Mouse (Mus musculus): ENCODE data around the gene Ube4a. TPM values are rescaled to one million over a fixed set of nuclear protein-coding genes. Genes with fewer than 3 reads are reported as not detected.

Ube4a gene
- polyA plus RNA-seq, 1 experiment from 2014 or later = 15.1 TPM

GRCm38 (mm10) chr9:44891210-44891609, 74.2 kb downstream of the Ube4a start:
- Histone ChIP-seq H3K27me3 (replicated peaks) (peaks cover 7% of the 10 kb centered on the region; the same call in 1 of the 2 replicates), H3K27ac (no peak overlapping the region), H3K4me1 (peaks cover 19% of the 10 kb centered on the region), H3K4me2 (no peak overlapping the region), H3K4me3 (no peak overlapping the region), H3K36me3 (no peaks in the 10 kb centered on the region), H3K9ac (no peak overlapping the region), H3K9me3 (replicated peaks) (no peaks in the 10 kb centered on the region)
- ATAC-seq = no peak
- WGBS (ENCODE audit: insufficient replicate concordance) = 82% methylated on average over 6 of the region's 6 CpGs

GRCm38 (mm10) chr9:44890122-44890521, 75.3 kb downstream of the Ube4a start:
- Histone ChIP-seq H3K36me3 (no peaks in the 10 kb centered on the region), H3K9ac (no peak overlapping the region), H3K4me1 (peaks cover 19% of the 10 kb centered on the region), H3K4me3 (no peak overlapping the region), H3K27me3 (replicated peaks) (peaks cover 16% of the 10 kb centered on the region; the same call in 1 of the 2 replicates), H3K27ac (no peak overlapping the region), H3K4me2 (no peak overlapping the region), H3K9me3 (replicated peaks) (no peaks in the 10 kb centered on the region)
- 31% methylated on average over 2 of the region's 2 CpGs for WGBS (ENCODE audit: insufficient replicate concordance)
- no peak for ATAC-seq

DNA sequence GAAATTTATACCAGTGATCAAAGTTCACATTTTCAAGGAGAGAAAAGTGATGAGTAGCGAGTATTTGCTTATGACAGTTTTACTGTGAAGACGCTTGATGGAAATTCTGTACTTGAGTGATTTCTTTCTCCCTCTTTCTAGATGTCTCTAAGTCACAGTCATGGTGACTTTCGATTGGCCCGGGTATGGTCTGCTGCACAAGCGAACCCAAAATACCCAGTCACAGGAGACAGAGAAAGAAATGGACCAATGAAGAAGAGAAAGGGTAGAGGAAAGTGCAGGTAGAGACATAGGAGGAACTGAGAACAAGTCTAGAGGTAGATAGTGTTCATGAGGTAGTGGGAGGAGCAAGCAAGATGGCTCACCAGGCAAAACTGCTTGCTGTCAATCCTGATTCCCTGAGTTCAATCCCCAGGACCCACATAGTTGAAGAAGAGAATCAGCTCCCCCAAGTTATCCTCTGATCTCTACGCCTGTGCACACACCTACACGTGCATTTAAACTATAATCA, 77.2 kb downstream of the Ube4a start:
- Histone ChIP-seq H3K4me1 (peaks cover 17% of the 10 kb centered on the region), H3K36me3 (no peaks in the 10 kb centered on the region), H3K4me2 (no peak overlapping the region), H3K4me3 (no peak overlapping the region), H3K9ac (no peak overlapping the region), H3K27ac (no peak overlapping the region), H3K27me3 (replicated peaks) (peaks cover 29% of the 10 kb centered on the region), H3K9me3 (replicated peaks) (no peaks in the 10 kb centered on the region)
- WGBS (ENCODE audit: insufficient replicate concordance) = 77% methylated on average over 7 of the region's 7 CpGs
- ATAC-seq = no peak

DNA sequence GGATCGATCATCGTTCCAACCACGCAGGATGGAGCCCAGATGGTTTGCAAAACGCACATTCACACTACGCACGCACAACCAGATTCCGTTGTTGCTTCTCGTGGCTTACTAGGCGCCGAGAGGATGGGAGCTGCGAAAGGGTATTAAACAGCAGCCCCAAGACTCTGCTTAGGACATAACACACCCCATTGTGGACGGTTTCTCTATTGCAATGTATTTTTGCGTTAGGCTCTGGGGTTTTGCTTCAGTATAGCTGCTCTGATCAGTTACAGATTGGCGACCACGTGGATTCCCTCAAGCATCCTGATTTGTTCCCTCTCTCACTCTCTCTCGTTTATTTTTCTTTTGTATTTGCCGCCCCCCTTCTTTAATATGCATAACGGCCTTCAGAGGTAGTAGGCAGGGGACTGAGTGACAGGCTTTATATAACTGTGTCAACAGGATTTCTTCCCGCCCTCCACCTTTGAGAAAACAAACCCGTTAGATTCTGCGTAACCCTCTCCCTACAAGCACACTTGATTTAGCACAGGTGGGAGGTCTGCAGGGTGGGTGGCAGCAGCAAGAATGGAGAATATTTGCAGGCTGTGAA, 82.3 kb downstream of the Ube4a start:
- peak overlapping the region; percentile 83 for H3K9ac ChIP-seq
- peak overlapping the region; percentile 96 for H3K4me3 ChIP-seq
- peaks cover 31% of the 10 kb centered on the region for H3K27me3 ChIP-seq (replicated peaks)
- ATAC-seq = no peak
- H3K36me3 ChIP-seq = peaks cover 3% of the 10 kb centered on the region
- peak overlapping the region; percentile 99 for H3K4me2 ChIP-seq
- WGBS (ENCODE audit: insufficient replicate concordance) = 3% methylated on average over 21 of the region's 21 CpGs
- no peaks in the 10 kb centered on the region for H3K9me3 ChIP-seq (replicated peaks)
- H3K27ac ChIP-seq = no peak overlapping the region; the same call in 1 of the 2 replicates
- peaks cover 41% of the 10 kb centered on the region for H3K4me1 ChIP-seq

- WGBS (ENCODE audit: insufficient replicate concordance) = under 1% methylated on average over 26 of the region's 27 CpGs
- Histone ChIP-seq H3K4me1 (peaks cover 46% of the 10 kb centered on the region), H3K9ac (peak overlapping the region; percentile 83), H3K4me2 (peak overlapping the region; percentile 99), H3K27ac (peak overlapping the region; percentile 91; the same call in 1 of the 2 replicates), H3K27me3 (replicated peaks) (peaks cover 31% of the 10 kb centered on the region), H3K36me3 (peaks cover 8% of the 10 kb centered on the region), H3K9me3 (replicated peaks) (no peaks in the 10 kb centered on the region), H3K4me3 (peak overlapping the region; percentile 96)
- ATAC-seq = peak; percentile 30; the same call in 1 of the 2 replicates
Measured at GRCm38 (mm10) chr9:44882436-44882980, 82.9 kb downstream of the Ube4a start.

DNA sequence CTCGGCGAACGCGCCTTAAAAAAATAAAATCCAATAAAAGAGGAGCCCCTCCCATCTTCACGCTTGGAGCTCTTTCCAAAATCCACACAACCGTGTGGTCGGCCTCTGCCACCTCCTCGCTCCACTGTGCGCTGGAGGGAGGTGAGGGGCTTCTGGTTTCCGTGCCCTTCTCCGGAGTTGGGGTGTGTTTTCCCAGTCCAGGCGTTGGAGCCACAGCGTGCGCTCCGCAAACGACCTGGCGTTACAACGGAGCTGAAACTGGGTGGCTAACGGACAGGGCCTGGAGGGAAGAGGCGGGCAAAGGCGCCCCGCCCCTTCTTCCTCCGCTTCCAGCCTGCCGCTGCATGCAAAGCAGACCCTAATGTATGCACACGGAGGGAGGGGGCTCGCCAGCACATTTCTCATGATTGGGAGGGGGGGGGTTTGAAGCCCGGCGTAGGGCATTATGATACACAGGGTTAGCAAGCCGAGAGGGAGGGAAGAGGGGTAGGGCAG, 83.4 kb downstream of the Ube4a start:
- Histone ChIP-seq H3K9ac (peak overlapping the region; percentile 83), H3K4me2 (peak overlapping the region; percentile 99), H3K27ac (peak overlapping the region; percentile 91), H3K4me1 (peaks cover 52% of the 10 kb centered on the region), H3K36me3 (peaks cover 13% of the 10 kb centered on the region), H3K9me3 (replicated peaks) (no peaks in the 10 kb centered on the region), H3K27me3 (replicated peaks) (peaks cover 29% of the 10 kb centered on the region), H3K4me3 (peak overlapping the region; percentile 96)
- ATAC-seq = peak; percentile 54
- WGBS (ENCODE audit: insufficient replicate concordance) = under 1% methylated on average over 29 of the region's 29 CpGs

DNA sequence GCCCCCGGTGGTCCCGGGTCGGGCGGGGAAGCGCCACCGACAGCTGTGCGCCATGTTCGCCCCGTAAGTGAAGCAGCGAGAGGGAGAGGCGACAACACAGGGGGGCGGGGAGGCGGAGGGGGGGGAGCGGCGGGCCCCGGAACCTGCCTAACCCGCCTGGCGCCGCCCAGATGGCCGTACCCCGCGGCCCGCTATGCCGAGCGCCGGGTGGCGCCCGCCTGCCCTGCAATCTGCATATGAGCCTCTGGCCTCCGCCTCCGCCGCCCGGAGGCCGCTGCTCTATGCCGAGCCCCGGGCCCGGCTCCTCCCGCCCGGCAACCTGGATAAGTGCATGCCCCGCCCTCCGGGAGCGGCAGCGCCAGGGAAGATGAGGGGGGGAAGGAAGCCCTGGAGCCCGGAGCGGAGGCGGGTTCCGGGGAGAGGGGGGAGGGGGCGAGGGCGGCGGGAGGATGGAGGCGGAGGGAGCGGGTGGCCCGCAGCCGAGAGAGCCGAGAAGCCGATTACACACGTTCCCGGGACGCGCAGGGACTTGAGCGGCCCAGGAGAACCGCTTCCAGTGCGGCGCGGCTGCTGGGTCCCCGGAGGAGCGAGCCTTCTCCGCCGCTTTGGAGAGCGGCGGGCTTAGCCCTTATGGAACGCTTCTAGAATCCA, 84.1 kb downstream of the Ube4a start, which contains the start of gene Kmt2a:
Gene Kmt2a, minus strand, starts transcription at position 76 of the 651 bp plus-strand sequence.
- Histone ChIP-seq H3K4me1 (peaks cover 57% of the 10 kb centered on the region), H3K9me3 (replicated peaks) (no peaks in the 10 kb centered on the region), H3K27me3 (replicated peaks) (peaks cover 25% of the 10 kb centered on the region), H3K9ac (peak within 1 kb of the TSS; percentile 95), H3K4me2 (peak within 1 kb of the TSS; percentile 99), H3K27ac (peak within 1 kb of the TSS; percentile 91), H3K4me3 (peak within 1 kb of the TSS; percentile 96), H3K36me3 (peaks cover 16% of the 10 kb centered on the region)
- 3% methylated on average over 50 of the region's 71 CpGs for WGBS (ENCODE audit: insufficient replicate concordance)
- ATAC-seq = peak; percentile 87

- peak; percentile 24 for ATAC-seq
- Histone ChIP-seq H3K27ac (peak overlapping the region; percentile 91), H3K27me3 (replicated peaks) (peaks cover 18% of the 10 kb centered on the region), H3K9ac (peak overlapping the region; percentile 95), H3K36me3 (peaks cover 18% of the 10 kb centered on the region), H3K9me3 (replicated peaks) (no peaks in the 10 kb centered on the region), H3K4me3 (peak overlapping the region; percentile 96), H3K4me2 (peak overlapping the region; percentile 99), H3K4me1 (peaks cover 63% of the 10 kb centered on the region)
- under 1% methylated on average over 36 of the region's 44 CpGs for WGBS (ENCODE audit: insufficient replicate concordance)
Measured at GRCm38 (mm10) chr9:44880309-44881081, 84.9 kb downstream of the Ube4a start.

DNA sequence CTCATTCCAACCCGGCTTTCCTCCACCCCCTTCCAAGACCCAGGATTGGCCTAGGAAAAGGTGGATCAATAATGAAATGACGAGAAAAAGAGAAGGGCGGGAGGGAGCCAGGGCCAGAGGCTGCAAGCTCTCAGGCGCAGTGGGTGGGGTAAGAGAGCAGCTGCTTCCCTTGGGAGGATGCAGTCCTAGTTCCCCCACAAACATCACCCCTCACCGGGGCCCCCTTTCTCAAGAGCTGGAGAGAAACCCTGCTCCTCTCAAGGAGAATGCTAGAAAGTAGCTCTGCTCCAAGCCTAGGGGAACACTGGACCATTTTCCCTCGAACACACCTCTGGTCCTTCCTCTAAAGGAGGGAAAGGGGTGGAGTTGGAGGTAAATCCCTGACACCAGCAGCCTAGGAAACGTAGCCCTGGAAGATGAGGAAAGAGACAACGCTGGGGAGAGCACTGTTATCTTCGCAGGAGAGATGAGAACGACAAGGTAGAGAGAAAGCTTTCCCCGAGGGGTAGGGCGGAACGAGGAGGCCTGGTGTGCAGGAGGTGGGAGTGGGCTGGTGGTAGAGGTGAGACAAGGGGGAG, 85.6 kb downstream of the Ube4a start:
- H3K36me3 ChIP-seq = peaks cover 18% of the 10 kb centered on the region
- H3K27me3 ChIP-seq (replicated peaks) = peaks cover 13% of the 10 kb centered on the region
- no peaks in the 10 kb centered on the region for H3K9me3 ChIP-seq (replicated peaks)
- H3K4me1 ChIP-seq = peaks cover 66% of the 10 kb centered on the region
- H3K27ac ChIP-seq = peak overlapping the region; percentile 91
- ATAC-seq = no peak
- peak overlapping the region; percentile 99 for H3K4me2 ChIP-seq
- H3K9ac ChIP-seq = peak overlapping the region; percentile 95
- peak overlapping the region; percentile 96 for H3K4me3 ChIP-seq
- under 1% methylated on average over 13 of the region's 13 CpGs for WGBS (ENCODE audit: insufficient replicate concordance)

DNA sequence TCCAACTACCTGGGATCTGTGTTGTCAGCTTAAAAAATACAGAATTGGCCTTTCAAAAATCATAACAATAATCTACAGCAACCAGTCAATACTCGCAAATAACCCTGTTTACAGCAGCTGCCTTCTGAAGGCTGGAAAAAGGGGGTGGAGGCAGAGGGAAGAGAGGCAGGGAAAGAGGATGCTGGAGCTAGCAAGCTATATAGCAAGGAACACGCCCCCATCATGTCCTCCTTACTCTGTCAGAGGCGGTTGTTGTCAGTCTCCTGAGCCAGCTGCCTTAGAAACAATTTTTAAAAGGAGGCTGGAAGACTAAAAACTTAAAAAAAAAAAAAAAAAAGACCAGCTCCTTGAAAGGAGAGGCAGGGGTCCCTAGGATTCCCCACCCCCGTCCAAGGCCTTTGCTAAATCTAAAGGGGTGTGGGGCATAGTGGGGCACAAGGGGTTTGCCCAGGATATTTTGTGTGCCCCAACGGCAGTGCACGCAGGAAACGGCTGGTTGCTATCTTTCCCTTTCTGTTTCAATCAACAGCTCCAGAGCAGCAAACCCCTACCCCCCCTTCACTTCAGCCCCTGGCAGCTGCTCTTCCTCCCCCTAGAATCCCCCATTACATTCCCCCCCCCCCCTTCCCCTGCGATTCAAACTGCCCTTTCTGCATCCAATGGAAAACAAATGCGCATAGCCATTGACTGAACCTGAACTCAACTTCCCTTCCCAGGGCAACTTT, 86.5 kb downstream of the Ube4a start:
- Histone ChIP-seq H3K4me3 (peak overlapping the region; percentile 96), H3K9me3 (replicated peaks) (no peaks in the 10 kb centered on the region), H3K4me1 (peaks cover 74% of the 10 kb centered on the region), H3K9ac (peak overlapping the region; percentile 95), H3K36me3 (peaks cover 18% of the 10 kb centered on the region), H3K27ac (peak overlapping the region; percentile 91), H3K4me2 (peak overlapping the region; percentile 99), H3K27me3 (replicated peaks) (peaks cover 7% of the 10 kb centered on the region)
- WGBS (ENCODE audit: insufficient replicate concordance) = 15% methylated on average over 9 of the region's 9 CpGs
- no peak for ATAC-seq

DNA sequence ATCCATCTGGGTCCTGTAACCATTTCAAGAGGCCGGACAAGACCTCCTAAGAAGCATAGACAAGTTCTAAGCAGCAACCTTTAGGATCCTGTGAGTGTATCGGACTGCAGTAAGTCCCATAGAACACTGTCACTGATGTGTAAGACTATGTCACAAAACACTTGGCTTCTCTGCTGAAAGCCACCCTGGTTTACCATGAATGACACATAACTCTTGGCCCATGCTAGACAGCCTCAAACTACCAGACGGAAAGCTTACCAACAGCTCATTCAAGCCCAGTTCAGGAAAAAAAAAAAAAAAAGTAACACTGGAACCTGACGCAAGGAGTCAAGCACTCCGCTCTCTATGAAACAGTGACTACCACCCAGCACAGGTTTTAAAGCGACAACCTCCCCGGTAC, 87.7 kb downstream of the Ube4a start:
- Histone ChIP-seq H3K36me3 (peaks cover 18% of the 10 kb centered on the region), H3K4me2 (no peak overlapping the region), H3K4me1 (peaks cover 78% of the 10 kb centered on the region), H3K4me3 (no peak overlapping the region), H3K9me3 (replicated peaks) (no peaks in the 10 kb centered on the region), H3K27ac (no peak overlapping the region), H3K9ac (no peak overlapping the region), H3K27me3 (replicated peaks) (no peaks in the 10 kb centered on the region; the same call in 1 of the 2 replicates)
- no peak for ATAC-seq
- WGBS (ENCODE audit: insufficient replicate concordance) = 86% methylated on average over 7 of the region's 7 CpGs

Measured in liver, embryonic 12.5 days (tissue).